Mouse (Mus musculus) C2C12 (cell line): ENCODE measurements at regions not wholly inside any gene's neighbourhood (a gene's known extent, or its start where the extent isn't known, plus 50 kb on each side); places are given as distances from the start of the nearest gene placed in this dataset.

ENCODE experiments used
- H3K27me3 ChIP-seq: one replicate; pipeline ENCODE4 v1.6.1; 2011; ENCODE audit not compliant: control insufficient read depth, insufficient read depth, insufficient read length
- H3K36me3 ChIP-seq: one replicate; pipeline ENCODE4 v1.6.1; 2011; ENCODE audit not compliant: control insufficient read depth, insufficient read depth
- H3K4me3 ChIP-seq: one replicate; pipeline ENCODE4 v1.5.1; 2011; ENCODE audit warnings: mild to moderate bottlenecking, control low read depth; ENCODE audit not compliant: poor library complexity, insufficient read depth, severe bottlenecking
- H3K79me2 ChIP-seq: one replicate; pipeline ENCODE4 v1.6.1; 2011; ENCODE audit not compliant: control insufficient read depth, insufficient read depth
- H3K79me3 ChIP-seq: one replicate; pipeline ENCODE4 v1.6.1; 2011; ENCODE audit warnings: low read depth, control low read depth
- H3ac ChIP-seq: one replicate; pipeline ENCODE3; 2011; ENCODE audit warnings: low read depth; ENCODE audit not compliant: control insufficient read depth, insufficient read length
- CEBPB ChIP-seq: IDR thresholded peaks from one replicate; pipeline ENCODE4 v1.6.1; 2011; ENCODE audit warnings: low read depth, mild to moderate bottlenecking, control low read depth, moderate library complexity
- CTCF ChIP-seq: IDR thresholded peaks from one replicate; pipeline ENCODE4 v1.5.1; 2011; ENCODE audit not compliant: control insufficient read depth, insufficient read depth, insufficient read length
- FOSL1 ChIP-seq: IDR thresholded peaks from one replicate; pipeline ENCODE4 v1.8.0; 2011; ENCODE audit warnings: mild to moderate bottlenecking, low read length; ENCODE audit not compliant: poor library complexity, insufficient read depth, severe bottlenecking
- MAX ChIP-seq: IDR thresholded peaks from one replicate; pipeline ENCODE4 v1.6.1; 2011; ENCODE audit warnings: mild to moderate bottlenecking, control low read depth
- MYOD1 ChIP-seq: IDR thresholded peaks from one replicate; pipeline ENCODE4 v1.6.1; 2011; ENCODE audit warnings: low read depth; ENCODE audit not compliant: control insufficient read depth, insufficient read length
- MYOG ChIP-seq: IDR thresholded peaks from one replicate; pipeline ENCODE4 v1.6.1; 2011; ENCODE audit not compliant: control insufficient read depth, insufficient read length; ENCODE audit errors: extremely low read depth
- USF1 ChIP-seq: IDR thresholded peaks from one replicate; pipeline ENCODE4 v1.6.1; 2011; ENCODE audit warnings: low read depth, mild to moderate bottlenecking, control low read depth, moderate library complexity

DNA sequence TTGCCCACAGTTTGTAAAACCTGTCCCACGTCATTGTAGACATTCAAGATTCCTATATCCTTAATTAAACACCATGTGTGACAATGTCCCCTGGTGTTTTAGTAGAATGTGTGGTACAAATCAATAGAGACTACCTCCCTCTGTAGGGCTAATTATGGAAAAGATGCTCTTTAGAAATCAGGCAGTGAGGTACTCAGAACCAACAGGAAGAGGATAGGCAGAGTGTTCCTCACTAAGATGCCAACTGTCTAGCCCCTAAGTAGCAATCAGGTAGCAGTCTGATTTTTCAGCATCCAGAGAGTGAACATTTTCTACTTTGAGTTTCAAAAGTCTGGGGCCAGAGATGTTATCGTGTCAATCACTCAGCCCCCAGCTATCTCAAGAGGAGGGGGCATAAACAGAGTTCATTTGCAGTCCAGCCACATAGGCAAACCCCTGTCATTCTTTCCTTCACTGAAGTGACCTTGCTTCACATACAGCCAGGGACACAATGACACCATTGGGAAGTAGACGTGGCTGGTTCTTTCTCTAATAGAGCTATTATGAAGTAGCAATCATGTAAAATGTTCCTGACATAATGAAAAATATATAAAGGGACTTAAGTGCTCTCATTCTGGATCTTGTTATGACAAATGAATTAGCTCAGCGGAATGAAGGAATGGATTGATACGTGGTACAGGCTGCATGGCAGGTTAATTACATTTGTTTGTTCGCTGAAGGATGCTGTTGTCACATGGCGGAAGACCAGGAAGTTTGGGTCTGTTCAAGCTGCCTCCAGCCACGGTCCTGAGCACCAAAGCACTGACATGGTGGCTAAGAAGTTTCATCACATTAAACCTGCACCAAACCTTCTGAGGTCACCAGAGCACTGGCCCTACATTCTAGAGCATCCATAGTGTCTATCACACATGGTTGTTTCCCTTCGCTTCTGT lies 74.6 kb upstream of the Olfr275 start:
- Histone ChIP-seq H3K4me3 (no peak overlapping the region), H3K27me3 (no peaks in the 10 kb centered on the region), H3K36me3 (no peaks in the 10 kb centered on the region), H3ac (no peak overlapping the region), H3K79me3 (no peaks in the 10 kb centered on the region), H3K79me2 (no peaks in the 10 kb centered on the region)
- TF ChIP-seq FOSL1 (no peak), USF1 (no peak), MYOG (no peak), CTCF (no peak), CEBPB (no peak), MYOD1 (no peak), MAX (no peak)

DNA sequence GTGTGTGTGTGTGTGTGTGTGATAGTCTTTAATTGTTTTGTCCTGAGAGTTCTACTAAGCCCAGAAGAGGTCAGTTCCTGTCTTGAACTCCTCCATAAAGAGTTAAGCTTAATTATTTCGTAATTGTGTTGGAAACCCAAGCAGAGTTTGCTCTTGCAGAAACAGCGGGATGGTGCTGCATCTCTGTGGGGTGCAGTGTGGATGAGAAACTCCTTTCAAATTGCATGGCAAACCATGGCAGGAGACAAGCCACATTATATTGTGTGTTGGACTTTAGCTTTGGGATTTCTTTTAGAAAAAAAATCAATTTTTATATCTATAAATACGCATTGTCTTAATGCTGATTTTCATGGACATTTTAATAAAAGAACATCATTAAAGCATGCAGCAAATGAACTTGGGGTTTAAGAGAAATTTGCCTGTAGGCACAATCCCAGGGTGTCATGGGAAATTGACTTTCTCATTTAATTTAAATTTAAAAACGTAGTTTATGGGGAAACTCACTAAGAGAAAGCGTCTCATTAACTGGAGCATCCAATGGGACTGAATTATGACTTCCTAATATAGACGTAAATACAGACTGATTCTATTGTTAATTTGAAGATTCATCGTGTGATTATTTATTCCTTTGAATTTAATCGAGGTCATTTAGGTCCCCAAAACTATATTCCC lies 61.4 kb upstream of the Olfr275 start:
- H3K79me3 ChIP-seq = no peaks in the 10 kb centered on the region
- H3K79me2 ChIP-seq = no peaks in the 10 kb centered on the region
- no peak for TF ChIP-seq USF1
- no peaks in the 10 kb centered on the region for H3K27me3 ChIP-seq
- no peak overlapping the region for H3ac ChIP-seq
- H3K36me3 ChIP-seq = no peaks in the 10 kb centered on the region
- H3K4me3 ChIP-seq = no peak overlapping the region
